In the genomic region with DNA sequence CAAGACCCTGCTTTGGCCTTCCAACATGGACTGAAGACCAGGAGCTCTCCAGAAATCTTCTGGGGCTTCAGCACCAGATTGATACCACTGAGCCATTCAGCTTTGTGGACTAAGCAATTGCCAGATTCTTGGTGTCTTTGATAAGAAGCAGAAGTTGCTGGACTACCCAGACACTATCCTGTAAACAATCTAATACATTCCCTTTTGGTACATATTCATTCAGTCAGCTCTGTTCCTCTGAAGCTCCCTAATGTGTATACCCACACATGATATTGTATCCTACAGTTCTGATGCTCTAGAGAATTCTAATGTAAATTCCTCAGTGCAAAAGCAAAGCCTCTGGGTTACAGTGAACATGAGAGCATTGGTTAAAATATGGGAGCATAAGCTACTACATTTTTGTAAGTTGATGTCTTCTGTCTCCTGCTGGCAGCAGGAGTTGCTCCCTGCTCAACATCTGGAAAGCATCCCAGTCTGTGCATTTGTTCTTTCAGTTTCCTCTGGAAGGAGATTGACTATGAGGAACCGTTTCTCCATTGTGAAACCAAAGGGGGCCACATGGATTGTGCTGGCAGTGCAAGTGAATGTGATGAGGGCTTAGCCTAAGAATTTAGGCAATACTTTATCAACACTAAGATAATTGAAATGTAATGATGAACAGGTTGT, we compare ENCODE assay signal across 14 mouse cellular contexts.
"Had no signal": no experiment of that assay in that cellular context is flagged by ENCODE, and none has a peak within 500 bp of the region (broad histone marks: within the 10 kb centered on the region; RNA-seq: fewer than 3 reads in every experiment).

No protein-coding gene starts in this region.

- H3K27me3 ChIP-seq: limb, embryonic 15.5 days; liver, embryonic 12.5 days; midbrain, embryonic 13.5 days; midbrain, embryonic 15.5 days; neural tube, embryonic 12.5 days; stomach, embryonic 15.5 days had no signal

- H3K9me3 ChIP-seq: limb, embryonic 15.5 days; liver, embryonic 12.5 days; midbrain, embryonic 13.5 days; midbrain, embryonic 15.5 days; neural tube, embryonic 12.5 days; stomach, embryonic 15.5 days had no signal

- H3K4me2 ChIP-seq: limb, embryonic 15.5 days; liver, embryonic 12.5 days; midbrain, embryonic 11.5 days; midbrain, embryonic 13.5 days; midbrain, embryonic 15.5 days; neural tube, embryonic 12.5 days; stomach, embryonic 15.5 days had no signal

- H3K36me3 ChIP-seq: limb, embryonic 15.5 days; liver, embryonic 12.5 days; midbrain, embryonic 13.5 days; midbrain, embryonic 15.5 days; neural tube, embryonic 12.5 days; stomach, embryonic 15.5 days had no signal

- H3K9ac ChIP-seq: limb, embryonic 15.5 days; liver, embryonic 12.5 days; liver, embryonic 14.5 days; midbrain, embryonic 13.5 days; midbrain, embryonic 15.5 days; neural tube, embryonic 12.5 days; stomach, embryonic 15.5 days had no signal

- H3K27ac ChIP-seq: limb, embryonic 15.5 days; liver, embryonic 12.5 days; liver, embryonic 14.5 days; macrophage; midbrain, embryonic 13.5 days; midbrain, embryonic 15.5 days; neural tube, embryonic 12.5 days; stomach, embryonic 15.5 days had no signal

- H3K4me3 ChIP-seq: limb, embryonic 15.5 days; liver, embryonic 12.5 days; megakaryocyte, embryonic 14.5 days; midbrain, embryonic 13.5 days; midbrain, embryonic 15.5 days; neural tube, embryonic 12.5 days; stomach, embryonic 15.5 days had no signal

- ATAC-seq: liver, embryonic 12.5 days; midbrain, embryonic 13.5 days; midbrain, embryonic 15.5 days had no signal

- DNase-seq: right cerebral cortex, postnatal 14 days; thymus, adult 2 months; thymus, postnatal 25 days; thymus, postnatal 4 days had no signal

- H3K4me1 ChIP-seq: limb, embryonic 15.5 days; liver, embryonic 12.5 days; megakaryocyte, embryonic 14.5 days; midbrain, embryonic 13.5 days; midbrain, embryonic 15.5 days; neural tube, embryonic 12.5 days; stomach, embryonic 15.5 days had no signal
